Mouse (Mus musculus) forebrain, postnatal 0 days (tissue): ENCODE measurements around the gene Ror2. TPM values are rescaled to one million over a fixed set of nuclear protein-coding genes. Genes with fewer than 3 reads are reported as not detected.

ENCODE experiments used
- ATAC-seq: fragments of 200-750 bp; cut with Nextera tagmentation; 2 replicates; pipeline ENCODE4 v1.8.0; 2017; ENCODE audit warnings: mild to moderate bottlenecking, moderate library complexity
- DNase-seq: peaks from one replicate; pipeline ENCODE4 v3.0.0-alpha.2; 2015
- H3K27ac ChIP-seq: fragments of 300-500 bp; sonication (generic); 2 replicates; pipeline ENCODE4 v1.5.1; 2014; ENCODE audit warnings: low read depth, mild to moderate bottlenecking, antibody characterized with exemption, low read length, moderate library complexity, mixed read lengths
- H3K27me3 ChIP-seq: fragments of 300-500 bp; sonication (generic); 2 replicates; pipeline ENCODE4 v1.6.1; 2014; ENCODE audit warnings: mild to moderate bottlenecking, low read length, mixed read lengths; ENCODE audit not compliant: insufficient read depth
- H3K36me3 ChIP-seq: fragments of 300-500 bp; sonication (generic); 2 replicates; pipeline ENCODE4 v1.6.1; 2014; ENCODE audit warnings: mild to moderate bottlenecking, moderate library complexity; ENCODE audit not compliant: insufficient read depth
- H3K4me1 ChIP-seq: fragments of 300-500 bp; sonication (generic); 2 replicates; pipeline ENCODE4 v1.6.1; 2014; ENCODE audit warnings: antibody characterized with exemption; ENCODE audit not compliant: insufficient read depth
- H3K4me2 ChIP-seq: fragments of 300-500 bp; sonication (generic); 2 replicates; pipeline ENCODE4 v1.6.1; 2014; ENCODE audit warnings: low read depth, mild to moderate bottlenecking, moderate library complexity
- H3K4me3 ChIP-seq: fragments of 300-500 bp; sonication (generic); 2 replicates; pipeline ENCODE4 v1.5.1; 2014; ENCODE audit warnings: low read depth, low read length, mixed read lengths
- H3K9ac ChIP-seq: fragments of 300-500 bp; sonication (generic); 2 replicates; pipeline ENCODE4 v1.6.1; 2014; ENCODE audit warnings: mild to moderate bottlenecking
- H3K9me3 ChIP-seq: fragments of 300-500 bp; sonication (generic); 2 replicates; pipeline ENCODE4 v1.6.1; 2016; ENCODE audit warnings: low read length
- CTCF ChIP-seq: sonication (generic); IDR thresholded peaks from 2 replicates; pipeline ENCODE4 v1.5.1; 2016; ENCODE audit warnings: antibody characterized with exemption, control low read depth, low read depth
- WGBS: fragments of 180-500 bp; shearing (Covaris S2); extraction: QIAGEN DNeasy Blood & Tissue Kit; methylation state at CpG from one replicate; pipeline ENCODE4 v1.1.7; 2014; 5-methylcytosine and 5-hydroxymethylcytosine counted together
- polyA plus RNA-seq: library from polyadenylated mRNA; unstranded; fragments of >200 nt; fragmentation: Nextera tagmentation; extraction: Ambion mirVana; gene quantifications from 2 replicates; pipeline ENCODE4 v1.2.1, GENCODE M21; 2015
- total RNA-seq: library from RNA; depleted of rRNA; stranded (reverse); fragments of >200 nt; gene quantifications from 2 replicates; pipeline ENCODE4 v1.2.3, GENCODE M21; 2014

Gene Ror2
- total and polyA plus RNA-seq, 2 experiments from 2014 or later: 1.8 to 5.3 TPM

DNA sequence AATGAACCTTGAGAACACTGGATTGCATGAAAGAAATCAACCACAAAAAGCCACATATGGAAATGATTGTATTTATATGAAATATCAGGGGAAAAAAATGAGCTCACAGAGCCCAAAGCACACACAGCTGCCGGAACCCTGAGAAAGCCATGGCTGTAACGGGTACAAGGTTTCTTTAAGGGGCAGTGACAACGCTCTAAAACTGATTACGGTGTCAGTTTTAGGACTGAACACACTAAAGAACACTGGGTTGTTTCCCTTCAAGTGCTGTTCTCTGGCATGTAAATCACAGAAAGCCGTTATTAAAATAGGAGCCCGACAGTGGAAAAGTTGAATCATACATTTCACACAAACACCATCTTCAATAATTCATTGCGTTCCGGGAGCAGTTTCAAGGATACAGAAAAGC, 19.4 kb downstream of the Ror2 start:
- H3K27me3 ChIP-seq: no peaks in the 10 kb centered on the region
- 63% methylated on average over 8 of the region's 8 CpGs for WGBS
- no peak overlapping the region for H3K4me2 ChIP-seq
- H3K27ac ChIP-seq: no peak overlapping the region
- H3K4me1 ChIP-seq: peaks cover 6% of the 10 kb centered on the region
- no peaks in the 10 kb centered on the region for H3K36me3 ChIP-seq
- H3K9ac ChIP-seq: no peak overlapping the region
- TF ChIP-seq CTCF: no peak
- no peak for ATAC-seq
- H3K4me3 ChIP-seq: no peak overlapping the region
- no peaks in the 10 kb centered on the region for H3K9me3 ChIP-seq
- DNase-seq: no peak

DNA sequence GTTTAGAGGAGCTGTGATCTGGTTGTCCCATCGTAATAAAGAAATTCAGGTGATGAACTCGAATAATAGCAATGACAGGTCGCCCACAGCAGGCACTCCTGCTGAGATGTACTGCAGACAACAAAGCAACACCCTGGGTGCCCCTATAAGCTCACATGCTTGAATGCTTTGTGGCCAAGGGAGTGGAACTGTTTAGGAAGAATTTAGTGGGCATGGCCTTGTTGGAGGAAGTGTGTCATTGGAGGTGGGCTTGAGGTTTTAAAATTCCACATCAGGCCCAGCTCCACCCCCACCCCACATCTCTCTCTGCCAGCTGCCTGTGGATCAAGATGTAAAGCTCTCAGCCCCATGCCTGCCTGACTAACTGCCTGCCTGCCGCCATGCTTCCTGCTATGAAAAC, 21.0 kb downstream of the Ror2 start:
- TF ChIP-seq CTCF: no peak
- Histone ChIP-seq H3K9me3 (no peaks in the 10 kb centered on the region), H3K4me3 (no peak overlapping the region), H3K27ac (no peak overlapping the region), H3K4me1 (peaks cover 6% of the 10 kb centered on the region; the same call in 1 of the 2 replicates), H3K9ac (no peak overlapping the region), H3K4me2 (no peak overlapping the region), H3K36me3 (no peaks in the 10 kb centered on the region), H3K27me3 (no peaks in the 10 kb centered on the region)
- DNase-seq (no peak), ATAC-seq (no peak)
- 84% methylated on average over 4 of the region's 4 CpGs for WGBS

DNA sequence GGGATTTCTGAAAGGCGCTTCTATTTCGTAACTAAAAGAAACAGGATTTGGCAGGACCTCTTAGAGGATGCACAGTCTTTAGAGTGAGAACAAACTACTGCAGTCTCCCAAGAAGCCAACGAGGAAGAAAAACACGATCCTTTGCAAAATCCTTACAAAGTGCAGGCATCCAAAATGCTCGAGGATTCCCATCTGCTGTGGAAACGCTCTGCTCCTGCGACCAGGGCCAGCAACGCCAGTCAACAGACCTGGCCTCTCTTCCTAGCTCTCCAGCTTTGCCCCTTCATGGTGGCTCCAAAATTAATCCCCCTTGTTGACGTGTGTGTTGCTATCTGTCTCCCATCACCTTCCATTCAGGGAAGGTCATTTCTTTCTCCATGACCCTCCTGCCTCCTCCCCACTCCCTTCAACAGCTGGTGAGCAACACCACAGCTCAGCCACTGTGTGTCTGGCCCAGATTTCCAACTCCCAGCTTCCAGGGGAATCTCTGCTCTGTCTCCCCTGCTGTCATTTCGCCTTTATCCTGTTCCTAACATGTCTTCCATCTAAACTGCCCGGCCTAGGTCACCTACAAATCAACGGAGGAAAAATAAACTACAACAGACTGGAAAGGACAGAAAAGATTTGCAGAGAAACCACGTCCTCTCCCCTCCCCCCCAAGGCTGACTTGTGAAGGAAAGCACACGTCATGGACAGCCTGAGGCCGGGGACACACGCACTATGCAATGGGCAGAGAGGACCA, 23.2 kb downstream of the Ror2 start:
- H3K4me2 ChIP-seq: no peak overlapping the region
- DNase-seq (no peak), ATAC-seq (no peak)
- H3K9ac ChIP-seq: no peak overlapping the region
- H3K27ac ChIP-seq: no peak overlapping the region
- TF ChIP-seq CTCF: no peak
- H3K4me3 ChIP-seq: no peak overlapping the region
- H3K36me3 ChIP-seq: no peaks in the 10 kb centered on the region
- 74% methylated on average over 16 of the region's 16 CpGs for WGBS
- H3K4me1 ChIP-seq: no peaks in the 10 kb centered on the region; the same call in 1 of the 2 replicates
- no peaks in the 10 kb centered on the region for H3K9me3 ChIP-seq
- H3K27me3 ChIP-seq: no peaks in the 10 kb centered on the region

DNA sequence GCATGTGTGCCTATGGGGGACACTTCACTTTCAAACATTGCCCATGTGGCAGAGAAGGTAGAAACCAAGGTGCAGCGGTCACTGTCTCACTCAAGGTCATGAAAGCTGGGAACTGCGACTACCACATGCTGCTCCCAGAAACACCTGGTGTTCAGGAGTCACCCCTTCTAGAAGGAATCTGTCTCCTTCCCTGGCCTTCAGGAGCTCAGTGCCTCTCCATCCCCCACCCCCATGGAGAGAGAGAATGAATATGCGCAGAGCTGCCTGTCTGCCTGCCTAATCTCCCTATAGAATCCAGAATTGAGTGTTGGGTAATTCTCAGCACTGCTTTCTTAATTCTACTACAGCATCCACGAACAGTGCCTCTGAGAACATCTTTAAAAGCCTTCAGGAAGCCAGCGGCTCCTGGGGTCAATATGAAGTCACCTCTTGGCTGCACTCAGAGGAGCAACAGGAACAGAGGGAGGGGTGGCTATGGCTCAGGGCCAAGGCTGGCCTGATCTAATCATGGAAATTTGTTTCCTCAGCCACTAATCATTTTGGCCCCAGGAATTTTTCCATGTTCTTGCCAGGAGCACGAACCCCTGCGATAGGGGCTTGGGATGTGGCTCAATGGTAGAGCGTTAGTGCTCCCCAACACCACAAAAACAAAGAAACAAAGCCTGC, 24.7 kb downstream of the Ror2 start:
- WGBS: 50% methylated on average over 8 of the region's 8 CpGs
- ATAC-seq (no peak), DNase-seq (no peak)
- no peak overlapping the region for H3K27ac ChIP-seq
- H3K4me3 ChIP-seq: no peak overlapping the region
- H3K9ac ChIP-seq: no peak overlapping the region
- H3K36me3 ChIP-seq: no peaks in the 10 kb centered on the region
- no peaks in the 10 kb centered on the region for H3K27me3 ChIP-seq
- H3K9me3 ChIP-seq: no peaks in the 10 kb centered on the region
- H3K4me1 ChIP-seq: no peaks in the 10 kb centered on the region; the same call in 1 of the 2 replicates
- no peak for TF ChIP-seq CTCF
- no peak overlapping the region for H3K4me2 ChIP-seq

DNA sequence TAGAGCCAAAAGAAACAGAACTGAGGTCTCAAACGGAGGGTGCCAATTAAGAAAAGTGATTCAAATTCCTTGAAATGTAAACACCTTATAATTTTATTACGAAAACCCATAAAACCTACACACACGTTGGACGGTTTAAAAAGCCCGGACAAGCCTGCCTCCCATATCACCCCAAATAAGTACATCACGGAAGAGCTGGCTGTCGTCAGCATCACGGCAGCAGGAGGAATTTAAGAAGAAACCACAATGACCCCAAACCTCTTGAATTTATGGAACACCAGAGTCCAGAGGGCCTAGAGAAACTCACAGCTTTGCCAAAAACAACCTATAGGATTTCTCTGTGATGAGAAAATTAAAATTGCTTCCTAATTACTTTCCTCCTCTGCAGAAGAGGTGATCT, 27.0 kb downstream of the Ror2 start:
- Histone ChIP-seq H3K4me3 (no peak overlapping the region), H3K9ac (no peak overlapping the region), H3K9me3 (no peaks in the 10 kb centered on the region), H3K36me3 (no peaks in the 10 kb centered on the region), H3K4me2 (no peak overlapping the region), H3K4me1 (no peaks in the 10 kb centered on the region; the same call in 1 of the 2 replicates), H3K27ac (no peak overlapping the region), H3K27me3 (no peaks in the 10 kb centered on the region)
- 72% methylated on average over 8 of the region's 8 CpGs for WGBS
- no peak for DNase-seq
- no peak for ATAC-seq
- no peak for TF ChIP-seq CTCF

DNA sequence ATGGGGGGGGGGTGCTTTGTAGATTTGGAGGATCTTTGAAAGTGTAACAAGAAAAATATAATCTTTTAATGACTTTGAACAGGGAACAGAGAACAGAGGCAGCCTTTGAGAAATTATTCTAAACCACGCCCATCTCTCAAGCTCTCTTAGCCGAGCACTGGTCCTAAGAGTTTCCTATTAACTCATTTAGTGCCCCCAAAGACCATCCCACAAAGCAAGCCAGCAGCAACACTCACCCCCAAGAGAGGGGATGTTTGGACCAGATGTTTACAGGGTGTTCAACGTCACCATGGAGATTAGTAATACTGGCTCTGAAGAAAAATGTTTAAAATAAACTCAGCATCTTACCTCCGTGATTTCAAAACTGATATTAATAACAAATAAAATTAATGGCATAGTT, 27.4 kb downstream of the Ror2 start:
- H3K27ac ChIP-seq: no peak overlapping the region
- no peak for TF ChIP-seq CTCF
- H3K27me3 ChIP-seq: no peaks in the 10 kb centered on the region
- WGBS: 45% methylated on average over 4 of the region's 4 CpGs
- H3K4me3 ChIP-seq: no peak overlapping the region
- no peak for ATAC-seq
- H3K36me3 ChIP-seq: no peaks in the 10 kb centered on the region
- H3K9ac ChIP-seq: no peak overlapping the region
- H3K4me1 ChIP-seq: no peaks in the 10 kb centered on the region; the same call in 1 of the 2 replicates
- DNase-seq: no peak
- no peaks in the 10 kb centered on the region for H3K9me3 ChIP-seq
- no peak overlapping the region for H3K4me2 ChIP-seq

DNA sequence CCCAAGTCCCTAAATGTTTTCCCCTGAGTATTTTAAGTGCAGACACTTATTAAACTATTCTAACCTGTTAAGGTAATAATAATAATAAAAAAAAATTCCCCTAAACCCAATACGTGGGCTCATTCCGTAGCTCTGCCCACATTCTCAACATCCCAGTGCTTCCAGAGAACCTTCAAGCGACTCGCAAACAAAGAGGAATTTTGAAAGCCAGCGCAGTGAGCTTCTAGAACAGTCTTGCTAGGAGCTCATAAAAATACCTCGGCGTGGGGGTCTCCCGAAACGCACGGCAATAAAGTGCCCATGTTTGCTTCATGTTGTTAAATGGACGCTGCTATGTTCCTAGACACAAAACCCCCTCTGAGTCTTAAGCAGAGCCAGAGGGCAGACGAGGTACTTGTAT, 32.7 kb downstream of the Ror2 start:
- TF ChIP-seq CTCF: no peak
- WGBS: 92% methylated on average over 12 of the region's 12 CpGs
- Histone ChIP-seq H3K4me2 (no peak overlapping the region), H3K27ac (no peak overlapping the region), H3K4me3 (no peak overlapping the region), H3K9me3 (no peaks in the 10 kb centered on the region), H3K4me1 (no peaks in the 10 kb centered on the region), H3K27me3 (no peaks in the 10 kb centered on the region), H3K36me3 (no peaks in the 10 kb centered on the region), H3K9ac (no peak overlapping the region)
- ATAC-seq: no peak
- DNase-seq: no peak
